Mouse (Mus musculus): ENCODE results near the gene Mrpl1. TPM values are rescaled to one million over a fixed set of nuclear protein-coding genes. Genes with fewer than 3 reads are reported as not detected.

Gene Mrpl1
- polyA plus RNA-seq, 1 experiment from 2014 or later: 19.4 TPM

GRCm38 (mm10) chr5:96271070-96271469 lies 61.8 kb downstream of the Mrpl1 start:
- WGBS: 95% methylated on average over 6 of the region's 6 CpGs
- Histone ChIP-seq H3K27me3 (ENCODE audit: insufficient read depth, poor library complexity, severe bottlenecking) (no peaks in the 10 kb centered on the region), H3K4me1 (replicated peaks) (no peaks in the 10 kb centered on the region), H3K9me3 (no peaks in the 10 kb centered on the region), H3K27ac (no peak overlapping the region), H3K4me3 (no peak overlapping the region), H3K36me3 (no peaks in the 10 kb centered on the region)
- no peak for DNase-seq (ENCODE audit: low spot score)

DNA sequence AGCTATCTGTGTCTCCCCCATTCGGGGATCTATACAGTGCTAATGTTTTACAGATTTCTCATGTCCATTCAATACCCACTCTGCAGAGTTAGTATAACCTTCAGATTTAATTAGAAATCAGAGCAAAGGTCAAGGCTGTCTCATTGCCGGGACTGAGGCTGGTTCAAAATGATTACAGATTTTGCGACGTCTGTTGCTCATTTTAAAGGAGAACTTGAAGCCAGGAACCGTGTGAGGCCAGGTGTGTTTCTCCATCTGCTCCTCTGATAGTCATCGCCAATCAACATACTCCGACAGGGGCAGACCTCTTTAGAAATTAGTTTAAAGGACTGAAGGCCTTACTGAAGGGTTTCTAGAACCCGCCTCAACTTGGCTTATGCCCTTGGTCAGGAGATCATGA lies 96.5 kb downstream of the Mrpl1 start:
- Histone ChIP-seq H3K36me3 (no peaks in the 10 kb centered on the region), H3K4me1 (replicated peaks) (no peaks in the 10 kb centered on the region), H3K9me3 (no peaks in the 10 kb centered on the region), H3K4me3 (no peak overlapping the region), H3K27me3 (ENCODE audit: insufficient read depth, poor library complexity, severe bottlenecking) (no peaks in the 10 kb centered on the region), H3K27ac (no peak overlapping the region)
- DNase-seq (ENCODE audit: low spot score): no peak
- 68% methylated on average over 8 of the region's 8 CpGs for WGBS

DNA sequence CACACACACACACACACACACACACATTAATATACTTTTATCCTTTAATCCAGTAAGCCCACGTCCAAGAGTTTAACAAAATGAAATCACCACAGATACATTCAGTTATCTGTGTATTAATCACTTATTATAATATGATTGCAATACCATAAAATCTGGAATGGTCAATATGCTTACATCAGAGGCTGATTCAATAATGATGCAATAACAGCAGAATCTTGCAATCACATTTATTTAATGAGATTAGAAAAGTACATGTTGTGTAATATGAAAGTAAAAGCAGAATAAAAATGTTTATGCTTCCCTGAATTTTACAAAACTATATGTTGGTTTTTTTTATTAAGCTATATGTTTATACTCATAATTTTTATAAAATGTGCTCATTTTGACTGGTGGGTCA lies 97.0 kb downstream of the Mrpl1 start:
- no peaks in the 10 kb centered on the region for H3K36me3 ChIP-seq
- 84% methylated on average over 1 of the region's 1 CpGs for WGBS
- no peaks in the 10 kb centered on the region for H3K4me1 ChIP-seq (replicated peaks)
- DNase-seq (ENCODE audit: low spot score): no peak
- H3K4me3 ChIP-seq: no peak overlapping the region
- H3K27ac ChIP-seq: no peak overlapping the region
- H3K9me3 ChIP-seq: no peaks in the 10 kb centered on the region
- no peaks in the 10 kb centered on the region for H3K27me3 ChIP-seq (ENCODE audit: insufficient read depth, poor library complexity, severe bottlenecking)

DNA sequence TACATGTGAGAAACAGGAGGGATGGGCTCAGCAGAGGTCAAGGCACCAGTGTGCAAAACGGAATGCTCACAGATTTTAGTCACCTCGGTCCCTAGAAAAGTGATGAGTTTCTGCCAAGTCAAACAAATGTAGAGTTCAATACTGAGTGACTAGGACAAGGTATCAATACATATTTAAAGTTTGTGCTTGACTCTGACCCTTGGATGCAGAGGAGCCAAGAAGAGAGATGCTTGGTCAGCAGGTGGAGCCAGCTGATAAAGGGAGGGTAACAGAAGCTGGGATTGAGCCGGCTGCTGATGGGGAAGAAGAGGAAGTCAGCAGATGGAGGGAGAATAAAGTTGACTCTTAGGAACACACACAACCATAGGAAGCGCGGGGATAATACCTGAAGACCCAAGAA lies 97.5 kb downstream of the Mrpl1 start:
- Histone ChIP-seq H3K27me3 (ENCODE audit: insufficient read depth, poor library complexity, severe bottlenecking) (no peaks in the 10 kb centered on the region), H3K4me1 (replicated peaks) (no peaks in the 10 kb centered on the region), H3K36me3 (no peaks in the 10 kb centered on the region), H3K4me3 (no peak overlapping the region), H3K27ac (no peak overlapping the region), H3K9me3 (no peaks in the 10 kb centered on the region)
- 72% methylated on average over 5 of the region's 5 CpGs for WGBS
- DNase-seq (ENCODE audit: low spot score): no peak

- H3K9me3 ChIP-seq: no peaks in the 10 kb centered on the region
- no peaks in the 10 kb centered on the region for H3K27me3 ChIP-seq (ENCODE audit: insufficient read depth, poor library complexity, severe bottlenecking)
- H3K4me3 ChIP-seq: no peak overlapping the region
- 92% methylated on average over 13 of the region's 13 CpGs for WGBS
- H3K27ac ChIP-seq: no peak overlapping the region
- no peak for DNase-seq (ENCODE audit: low spot score)
- no peaks in the 10 kb centered on the region for H3K36me3 ChIP-seq
- no peaks in the 10 kb centered on the region for H3K4me1 ChIP-seq (replicated peaks)
Measured at GRCm38 (mm10) chr5:96308086-96308485, 98.8 kb downstream of the Mrpl1 start.

GRCm38 (mm10) chr5:96308645-96309044 lies 99.4 kb downstream of the Mrpl1 start:
- 75% methylated on average over 5 of the region's 5 CpGs for WGBS
- Histone ChIP-seq H3K27me3 (ENCODE audit: insufficient read depth, poor library complexity, severe bottlenecking) (no peaks in the 10 kb centered on the region), H3K36me3 (no peaks in the 10 kb centered on the region), H3K27ac (no peak overlapping the region), H3K4me3 (no peak overlapping the region), H3K9me3 (no peaks in the 10 kb centered on the region), H3K4me1 (replicated peaks) (no peaks in the 10 kb centered on the region)
- no peak for DNase-seq (ENCODE audit: low spot score)

GRCm38 (mm10) chr5:96309566-96309965 lies 100.3 kb downstream of the Mrpl1 start:
- no peaks in the 10 kb centered on the region for H3K9me3 ChIP-seq
- 98% methylated on average over 5 of the region's 5 CpGs for WGBS

GRCm38 (mm10) chr5:96311677-96312076 lies 102.4 kb downstream of the Mrpl1 start:
- no peaks in the 10 kb centered on the region for H3K27me3 ChIP-seq (ENCODE audit: insufficient read depth, poor library complexity, severe bottlenecking)
- WGBS: 83% methylated on average over 8 of the region's 8 CpGs
- no peaks in the 10 kb centered on the region for H3K9me3 ChIP-seq
- no peaks in the 10 kb centered on the region for H3K36me3 ChIP-seq
- H3K4me3 ChIP-seq: no peak overlapping the region
- no peak overlapping the region for H3K27ac ChIP-seq
- H3K4me1 ChIP-seq (replicated peaks): no peaks in the 10 kb centered on the region
- no peak for DNase-seq (ENCODE audit: low spot score)

More at GRCm38 (mm10) chr5:96309566-96309965, 100.3 kb downstream of the Mrpl1 start:
- Histone ChIP-seq H3K27ac (no peak overlapping the region), H3K36me3 (no peaks in the 10 kb centered on the region), H3K27me3 (ENCODE audit: insufficient read depth, poor library complexity, severe bottlenecking) (no peaks in the 10 kb centered on the region), H3K4me1 (replicated peaks) (no peaks in the 10 kb centered on the region), H3K4me3 (no peak overlapping the region)
- DNase-seq (ENCODE audit: low spot score): no peak

Other genes starting within 250 kb of the Mrpl1 start
- gene Cnot6l, start 45.3 kb upstream of the Mrpl1 start, polyA plus RNA-seq (2016; fragmentation: Nextera tagmentation; extraction: Ambion mirVana): 7.8 and 8.9 TPM in 2 replicates
- gene Fras1, start 164.5 kb downstream of the Mrpl1 start, polyA plus RNA-seq (2016; fragmentation: Nextera tagmentation; extraction: Ambion mirVana): 7.7 and 8.5 TPM in 2 replicates

Measured in hindbrain, embryonic 10.5 days (tissue).